Mouse (Mus musculus) liver, adult 2 months (tissue): Measurements from ENCODE around the gene Bfsp1. TPM values are rescaled to one million over a fixed set of nuclear protein-coding genes. Genes with fewer than 3 reads are reported as not detected.

Experiments used
- DNase-seq: peaks from one replicate; pipeline ENCODE4 v3.0.0-alpha.2; 2011; ENCODE audit warnings: low read depth, low spot score; ENCODE audit errors: extremely low read depth
- H3K27ac ChIP-seq: fragments of 200-500 bp; replicated peaks from 2 replicates; pipeline ENCODE4 v1.5.1; 2012; ENCODE audit warnings: low read depth, mild to moderate bottlenecking, control low read depth, inconsistent platforms, low read length; ENCODE audit not compliant: insufficient read depth
- H3K27me3 ChIP-seq: fragments of 200-500 bp; 2 replicates; pipeline ENCODE4 v1.6.1; 2012; ENCODE audit warnings: mild to moderate bottlenecking, moderate library complexity, low read length, inconsistent platforms; ENCODE audit not compliant: control insufficient read depth, insufficient read depth
- H3K36me3 ChIP-seq: fragments of 200-500 bp; 2 replicates; pipeline ENCODE4 v1.6.1; 2012; ENCODE audit warnings: low read length, inconsistent platforms; ENCODE audit not compliant: control insufficient read depth, insufficient read depth
- H3K4me1 ChIP-seq: fragments of 200-500 bp; 2 replicates; pipeline ENCODE4 v1.6.1; 2011; ENCODE audit warnings: low read length; ENCODE audit not compliant: control insufficient read depth, insufficient read depth
- H3K4me3 ChIP-seq: fragments of 200-500 bp; 2 replicates; pipeline ENCODE4 v1.5.1; 2011; ENCODE audit warnings: low read depth, mild to moderate bottlenecking, control low read depth, low read length, moderate library complexity; ENCODE audit not compliant: insufficient read depth
- H3K79me2 ChIP-seq: fragments of 200-500 bp; 2 replicates; pipeline ENCODE4 v1.6.1; 2012; ENCODE audit warnings: inconsistent platforms, mild to moderate bottlenecking, low read length, moderate library complexity; ENCODE audit not compliant: control insufficient read depth, insufficient read depth
- H3K9ac ChIP-seq: fragments of 200-500 bp; 2 replicates; pipeline ENCODE4 v1.6.1; 2012; ENCODE audit warnings: low read depth, mild to moderate bottlenecking, control low read depth, inconsistent platforms, low read length
- CTCF ChIP-seq: fragments of 200-500 bp; IDR thresholded peaks from 2 replicates; pipeline ENCODE4 v1.5.1; 2011; ENCODE audit warnings: low read depth, low read length, control low read depth
- POLR2A ChIP-seq: fragments of 200-500 bp; IDR thresholded peaks from 2 replicates; pipeline ENCODE4 v1.6.1; 2011; ENCODE audit warnings: low read length, control low read depth; ENCODE audit not compliant: insufficient read depth; ENCODE audit errors: extremely low read depth
- WGBS: fragments of 180-500 bp; shearing (Covaris S2); methylation state at CpG from one replicate; pipeline ENCODE4 v1.1.7; 2018; 5-methylcytosine and 5-hydroxymethylcytosine counted together
- polyA plus RNA-seq: library from polyadenylated mRNA; depleted of rRNA; stranded (reverse); fragments of >200 nt; gene quantifications from 2 replicates; pipeline ENCODE4 v1.2.3, GENCODE M21; 2012
- total RNA-seq: library from RNA; depleted of rRNA; stranded (reverse); fragments of >200 nt; gene quantifications from 2 replicates; pipeline ENCODE4 v1.2.3, GENCODE M21; 2014

The Bfsp1 gene
- total and polyA plus RNA-seq, 2 experiments: 0.05 to 0.09 TPM

DNA sequence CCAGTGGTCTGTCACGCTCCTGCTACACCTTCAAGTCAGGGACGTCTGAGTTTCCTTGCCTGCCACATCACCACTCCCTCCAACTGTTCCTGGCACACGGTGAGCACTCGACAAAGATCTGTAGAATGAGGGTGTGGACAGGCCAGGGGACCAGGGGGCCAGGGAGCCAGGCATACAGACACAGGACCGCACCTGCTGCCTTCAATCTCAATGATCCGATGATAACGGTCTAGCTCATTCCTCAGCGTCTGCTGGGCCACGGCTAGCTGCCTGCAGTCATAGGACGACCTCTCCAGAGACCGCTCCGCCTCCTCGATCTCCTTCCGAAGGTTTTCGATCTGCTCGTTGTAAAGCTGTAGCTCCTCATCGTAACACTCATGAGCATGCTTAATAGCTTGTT, 31.3 kb downstream of the Bfsp1 start:
- Histone ChIP-seq H3K4me3 (no peak overlapping the region), H3K36me3 (no peaks in the 10 kb centered on the region), H3K4me1 (no peaks in the 10 kb centered on the region), H3K79me2 (no peaks in the 10 kb centered on the region), H3K9ac (no peak overlapping the region), H3K27me3 (no peaks in the 10 kb centered on the region), H3K27ac (no peak overlapping the region)
- 77% methylated on average over 17 of the region's 17 CpGs for WGBS
- DNase-seq: no peak
- TF ChIP-seq POLR2A (no peak), CTCF (no peak)

DNA sequence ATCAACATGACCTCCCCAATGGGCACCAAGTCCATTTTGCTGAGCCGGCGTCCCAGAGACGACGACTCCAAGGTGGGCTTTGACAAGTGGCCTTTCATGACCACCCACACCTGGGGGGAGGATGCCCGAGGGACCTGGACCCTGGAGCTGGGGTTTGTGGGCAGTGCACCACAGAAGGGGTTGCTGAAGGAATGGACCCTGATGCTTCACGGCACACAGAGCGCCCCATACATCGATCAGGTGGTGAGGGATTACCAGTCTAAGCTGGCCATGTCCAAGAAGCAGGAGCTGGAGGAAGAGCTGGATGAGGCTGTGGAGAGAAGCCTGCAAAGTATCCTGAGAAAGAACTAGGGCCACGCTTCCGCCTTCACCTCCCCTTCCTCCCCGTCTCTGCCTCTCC, 49.5 kb downstream of the Bfsp1 start:
- no peak overlapping the region for H3K27ac ChIP-seq
- H3K4me1 ChIP-seq: no peaks in the 10 kb centered on the region
- H3K27me3 ChIP-seq: no peaks in the 10 kb centered on the region
- no peak for TF ChIP-seq CTCF
- no peak for TF ChIP-seq POLR2A
- no peaks in the 10 kb centered on the region for H3K79me2 ChIP-seq
- DNase-seq: no peak
- no peak overlapping the region for H3K4me3 ChIP-seq
- no peak overlapping the region for H3K9ac ChIP-seq
- 87% methylated on average over 11 of the region's 11 CpGs for WGBS
- H3K36me3 ChIP-seq: no peaks in the 10 kb centered on the region

DNA sequence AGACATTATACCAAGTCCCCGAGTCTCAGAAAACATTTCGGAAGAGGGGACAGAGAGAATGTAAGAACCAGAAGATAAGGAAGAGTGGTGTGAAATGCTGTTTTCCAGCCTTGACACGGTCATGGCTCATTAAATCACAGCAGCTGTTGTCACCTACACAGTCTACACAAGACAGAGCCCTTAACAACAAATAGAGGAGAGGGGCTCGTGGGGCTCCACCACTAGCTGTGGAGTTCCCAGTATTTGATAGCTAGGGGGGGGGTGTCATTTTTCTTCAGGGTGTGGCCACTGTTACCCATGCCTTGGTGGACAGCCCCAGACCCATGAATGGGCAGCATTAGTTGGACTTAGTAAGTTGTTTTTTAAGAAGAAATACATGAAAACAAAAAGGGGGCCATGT, 50.7 kb downstream of the Bfsp1 start:
- no peak for DNase-seq
- H3K27ac ChIP-seq: no peak overlapping the region
- no peaks in the 10 kb centered on the region for H3K4me1 ChIP-seq
- 0 out of 2 replicates have a peak, but pooled peaks cover 4% of the 10 kb centered on the region for H3K27me3 ChIP-seq
- no peak for TF ChIP-seq CTCF
- no peak for TF ChIP-seq POLR2A
- no peak overlapping the region for H3K9ac ChIP-seq
- H3K36me3 ChIP-seq: no peaks in the 10 kb centered on the region
- WGBS: 67% methylated on average over 4 of the region's 4 CpGs
- no peak overlapping the region for H3K4me3 ChIP-seq
- no peaks in the 10 kb centered on the region for H3K79me2 ChIP-seq

DNA sequence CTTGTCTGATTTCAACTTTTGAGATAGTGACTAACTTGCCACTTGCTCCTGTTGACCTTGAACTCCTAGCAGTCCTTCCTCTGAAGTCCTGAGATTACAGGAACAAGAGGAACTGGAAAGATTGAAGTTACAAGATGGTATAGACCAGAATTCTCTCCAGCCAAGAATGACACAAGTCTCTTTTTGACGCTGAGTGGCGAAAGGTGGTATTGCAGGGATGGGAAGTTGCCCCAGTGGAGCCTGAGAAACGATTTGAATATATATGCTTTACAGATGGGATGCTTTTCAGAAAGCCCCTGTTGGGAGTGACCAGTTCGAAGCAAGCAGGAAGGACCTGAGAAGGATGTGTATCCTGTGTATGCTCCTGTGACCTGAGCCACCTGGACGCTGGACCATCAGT, 54.2 kb downstream of the Bfsp1 start:
- H3K27ac ChIP-seq: no peak overlapping the region
- WGBS: 62% methylated on average over 5 of the region's 5 CpGs
- no peak for DNase-seq
- no peak overlapping the region for H3K9ac ChIP-seq
- no peak overlapping the region for H3K4me3 ChIP-seq
- no peaks in the 10 kb centered on the region for H3K4me1 ChIP-seq
- H3K27me3 ChIP-seq: 0 out of 2 replicates have a peak, but pooled peaks cover 4% of the 10 kb centered on the region
- no peaks in the 10 kb centered on the region for H3K36me3 ChIP-seq
- H3K79me2 ChIP-seq: no peaks in the 10 kb centered on the region
- TF ChIP-seq CTCF: no peak
- no peak for TF ChIP-seq POLR2A

DNA sequence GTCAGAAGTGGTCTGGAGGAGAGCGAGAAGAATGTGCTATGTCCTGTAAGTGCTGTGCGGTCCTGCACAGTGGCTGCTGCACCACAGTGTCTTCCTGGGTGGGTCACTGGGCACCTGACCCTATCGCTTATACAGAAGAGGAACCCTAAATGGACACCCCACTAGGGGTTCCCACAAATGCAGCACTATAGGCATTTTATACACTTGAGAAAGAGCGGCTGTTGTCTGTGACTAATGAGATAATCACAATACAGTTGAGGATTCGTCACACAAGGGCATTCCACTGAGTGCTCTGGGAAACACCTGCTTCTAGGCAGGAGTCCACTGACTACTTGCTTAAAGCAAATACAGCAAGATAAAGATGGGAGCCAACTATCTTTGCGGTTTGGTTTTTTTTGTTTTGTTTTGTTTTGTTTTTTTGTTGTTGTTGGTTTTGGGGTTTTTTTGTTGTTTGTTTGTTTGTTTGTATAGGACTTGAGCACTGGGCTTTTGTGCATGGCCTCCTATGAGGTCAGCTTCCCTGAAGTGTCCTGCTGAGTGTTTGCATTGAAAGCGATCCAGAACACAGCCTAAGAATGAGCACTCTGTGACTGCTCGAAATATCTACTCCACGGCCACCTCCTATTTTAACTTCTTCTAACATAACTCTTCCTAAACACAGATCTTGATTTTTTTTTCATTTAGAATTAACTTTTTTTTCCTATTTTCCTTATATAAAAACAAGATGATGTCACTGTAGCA, 55.9 kb downstream of the Bfsp1 start:
- no peaks in the 10 kb centered on the region for H3K36me3 ChIP-seq
- H3K27me3 ChIP-seq: 0 out of 2 replicates have a peak, but pooled peaks cover 4% of the 10 kb centered on the region
- TF ChIP-seq POLR2A (no peak), CTCF (no peak)
- no peaks in the 10 kb centered on the region for H3K79me2 ChIP-seq
- H3K4me1 ChIP-seq: no peaks in the 10 kb centered on the region
- H3K27ac ChIP-seq: no peak overlapping the region
- 73% methylated on average over 9 of the region's 9 CpGs for WGBS
- no peak overlapping the region for H3K4me3 ChIP-seq
- no peak overlapping the region for H3K9ac ChIP-seq
- no peak for DNase-seq

DNA sequence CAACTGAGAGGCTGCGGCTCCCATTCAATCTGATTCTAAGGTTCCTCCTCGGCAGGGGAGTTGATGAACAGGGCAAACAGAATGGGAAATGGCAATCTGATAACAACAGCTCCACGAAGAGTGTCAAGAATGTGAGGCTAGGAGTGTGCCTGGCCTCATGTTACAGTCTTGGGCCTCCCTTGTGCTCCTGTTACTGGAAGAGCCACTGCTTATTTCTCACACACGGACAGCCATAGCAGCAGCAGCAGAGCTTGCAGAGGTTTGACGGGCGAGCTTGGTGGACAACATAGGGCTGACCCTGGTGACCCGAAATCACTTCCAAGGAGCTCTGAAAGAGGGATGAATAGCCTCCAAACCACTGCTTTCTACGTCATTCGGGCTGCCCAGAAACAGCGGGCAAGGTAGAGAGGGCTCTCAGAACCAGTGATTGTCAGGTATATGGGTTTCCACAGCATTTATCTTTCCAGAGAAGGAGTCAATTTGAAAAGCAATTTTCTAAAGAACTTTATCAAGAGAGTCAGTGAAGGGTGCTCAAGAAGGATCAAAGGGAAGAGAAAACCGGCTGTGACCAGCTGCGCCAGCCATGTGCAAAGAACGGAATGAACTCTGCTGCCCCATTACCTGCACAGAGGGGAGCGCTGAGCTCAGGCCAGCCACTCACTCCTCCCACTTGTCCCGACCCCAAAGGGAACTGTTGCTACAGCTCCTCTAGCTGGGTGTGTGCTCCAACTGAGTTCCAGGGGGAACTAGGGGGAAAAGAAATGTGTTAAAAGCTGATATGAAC, 56.6 kb downstream of the Bfsp1 start:
- H3K79me2 ChIP-seq: no peaks in the 10 kb centered on the region
- no peak overlapping the region for H3K9ac ChIP-seq
- 62% methylated on average over 15 of the region's 15 CpGs for WGBS
- no peaks in the 10 kb centered on the region for H3K36me3 ChIP-seq
- H3K27me3 ChIP-seq: 0 out of 2 replicates have a peak, but pooled peaks cover 4% of the 10 kb centered on the region
- no peak overlapping the region for H3K27ac ChIP-seq
- H3K4me3 ChIP-seq: no peak overlapping the region
- TF ChIP-seq POLR2A (no peak), CTCF (no peak)
- no peak for DNase-seq
- no peaks in the 10 kb centered on the region for H3K4me1 ChIP-seq
